Mouse (Mus musculus): Measurements from ENCODE around the gene Cpm. TPM values are rescaled to one million over a fixed set of nuclear protein-coding genes. Genes with fewer than 3 reads are reported as not detected.
"Not testable (repeated sequence)": the region's sequence is repeated elsewhere in the genome, so short reads cannot be mapped to it uniquely, and the experiment has no call there.

Cpm gene
- polyA plus RNA-seq, 1 experiment from 2014 or later: 3.7 TPM

GRCm38 (mm10) chr10:117587335-117587734, 42.0 kb upstream of the Cpm start:
- Histone ChIP-seq H3K9ac (replicated peaks) (no peak overlapping the region), H3K27ac (replicated peaks) (no peak overlapping the region), H3K27me3 (no peaks in the 10 kb centered on the region), H3K4me2 (replicated peaks) (no peak overlapping the region), H3K36me3 (no peaks in the 10 kb centered on the region), H3K9me3 (no peaks in the 10 kb centered on the region), H3K4me3 (no peak overlapping the region), H3K4me1 (no peaks in the 10 kb centered on the region)
- WGBS: 91% methylated on average over 10 of the region's 10 CpGs
- no peak for ATAC-seq (ENCODE audit: low FRiP score, low read depth)

GRCm38 (mm10) chr10:117588416-117589143, 40.7 kb upstream of the Cpm start:
- not testable (repeated sequence) for H3K27me3 ChIP-seq; H3K36me3 ChIP-seq; H3K27ac ChIP-seq (replicated peaks); H3K4me3 ChIP-seq; H3K9me3 ChIP-seq; H3K4me2 ChIP-seq (replicated peaks); H3K4me1 ChIP-seq; H3K9ac ChIP-seq (replicated peaks); ATAC-seq (ENCODE audit: low FRiP score, low read depth)
- WGBS: 87% methylated on average over 11 of the region's 11 CpGs

GRCm38 (mm10) chr10:117589144-117589940, 40.0 kb upstream of the Cpm start:
- 88% methylated on average over 8 of the region's 8 CpGs for WGBS
- no peak overlapping the region for H3K9ac ChIP-seq (replicated peaks)
- H3K9me3 ChIP-seq: no peaks in the 10 kb centered on the region

GRCm38 (mm10) chr10:117590331-117591301, 38.7 kb upstream of the Cpm start:
- Histone ChIP-seq H3K4me2 (replicated peaks) (no peak overlapping the region), H3K4me1 (no peaks in the 10 kb centered on the region), H3K4me3 (no peak overlapping the region), H3K9ac (replicated peaks) (no peak overlapping the region), H3K9me3 (no peaks in the 10 kb centered on the region), H3K36me3 (no peaks in the 10 kb centered on the region), H3K27me3 (no peaks in the 10 kb centered on the region), H3K27ac (replicated peaks) (no peak overlapping the region)
- 81% methylated on average over 13 of the region's 13 CpGs for WGBS
- no peak for ATAC-seq (ENCODE audit: low FRiP score, low read depth)

More at GRCm38 (mm10) chr10:117589144-117589940, 40.0 kb upstream of the Cpm start:
- H3K4me3 ChIP-seq: no peak overlapping the region
- H3K4me1 ChIP-seq: no peaks in the 10 kb centered on the region
- no peaks in the 10 kb centered on the region for H3K27me3 ChIP-seq
- no peaks in the 10 kb centered on the region for H3K36me3 ChIP-seq
- ATAC-seq (ENCODE audit: low FRiP score, low read depth): no peak
- no peak overlapping the region for H3K27ac ChIP-seq (replicated peaks)
- H3K4me2 ChIP-seq (replicated peaks): no peak overlapping the region

GRCm38 (mm10) chr10:117591766-117592165, 37.5 kb upstream of the Cpm start:
- H3K36me3 ChIP-seq: no peaks in the 10 kb centered on the region
- H3K27ac ChIP-seq (replicated peaks): no peak overlapping the region
- H3K9ac ChIP-seq (replicated peaks): no peak overlapping the region
- no peak overlapping the region for H3K4me2 ChIP-seq (replicated peaks)
- no peak for ATAC-seq (ENCODE audit: low FRiP score, low read depth)
- H3K4me1 ChIP-seq: no peaks in the 10 kb centered on the region
- WGBS: 78% methylated on average over 9 of the region's 9 CpGs
- no peak overlapping the region for H3K4me3 ChIP-seq
- no peaks in the 10 kb centered on the region for H3K9me3 ChIP-seq
- no peaks in the 10 kb centered on the region for H3K27me3 ChIP-seq

GRCm38 (mm10) chr10:117592306-117593040, 36.8 kb upstream of the Cpm start:
- Histone ChIP-seq H3K4me1 (no peaks in the 10 kb centered on the region), H3K9ac (replicated peaks) (no peak overlapping the region), H3K4me2 (replicated peaks) (no peak overlapping the region), H3K27me3 (no peaks in the 10 kb centered on the region), H3K9me3 (no peaks in the 10 kb centered on the region), H3K27ac (replicated peaks) (no peak overlapping the region), H3K36me3 (no peaks in the 10 kb centered on the region), H3K4me3 (no peak overlapping the region)
- ATAC-seq (ENCODE audit: low FRiP score, low read depth): no peak
- WGBS: 85% methylated on average over 7 of the region's 7 CpGs

GRCm38 (mm10) chr10:117593041-117593570, 36.2 kb upstream of the Cpm start:
- Histone ChIP-seq H3K27ac (replicated peaks) (no peak overlapping the region), H3K9ac (replicated peaks) (no peak overlapping the region), H3K4me3 (no peak overlapping the region), H3K27me3 (no peaks in the 10 kb centered on the region), H3K36me3 (no peaks in the 10 kb centered on the region), H3K4me2 (replicated peaks) (no peak overlapping the region), H3K9me3 (no peaks in the 10 kb centered on the region), H3K4me1 (no peaks in the 10 kb centered on the region)
- 97% methylated on average over 4 of the region's 5 CpGs for WGBS
- ATAC-seq (ENCODE audit: low FRiP score, low read depth): no peak

GRCm38 (mm10) chr10:117593857-117594256, 35.4 kb upstream of the Cpm start:
- Histone ChIP-seq H3K9ac (replicated peaks) (no peak overlapping the region), H3K4me3 (no peak overlapping the region)
- 90% methylated on average over 13 of the region's 13 CpGs for WGBS

GRCm38 (mm10) chr10:117594291-117594850, 34.9 kb upstream of the Cpm start:
- no peaks in the 10 kb centered on the region for H3K27me3 ChIP-seq
- 91% methylated on average over 17 of the region's 17 CpGs for WGBS

More at GRCm38 (mm10) chr10:117593857-117594256, 35.4 kb upstream of the Cpm start:
- H3K27ac ChIP-seq (replicated peaks): no peak overlapping the region
- H3K9me3 ChIP-seq: no peaks in the 10 kb centered on the region
- H3K4me1 ChIP-seq: no peaks in the 10 kb centered on the region
- H3K4me2 ChIP-seq (replicated peaks): no peak overlapping the region
- no peaks in the 10 kb centered on the region for H3K36me3 ChIP-seq
- no peak for ATAC-seq (ENCODE audit: low FRiP score, low read depth)
- H3K27me3 ChIP-seq: no peaks in the 10 kb centered on the region

GRCm38 (mm10) chr10:117594913-117595312, 34.4 kb upstream of the Cpm start:
- Histone ChIP-seq H3K4me1 (no peaks in the 10 kb centered on the region), H3K9me3 (no peaks in the 10 kb centered on the region), H3K4me3 (no peak overlapping the region), H3K27ac (replicated peaks) (no peak overlapping the region), H3K9ac (replicated peaks) (no peak overlapping the region), H3K4me2 (replicated peaks) (no peak overlapping the region), H3K27me3 (no peaks in the 10 kb centered on the region), H3K36me3 (no peaks in the 10 kb centered on the region)
- 89% methylated on average over 13 of the region's 13 CpGs for WGBS
- ATAC-seq (ENCODE audit: low FRiP score, low read depth): no peak

More at GRCm38 (mm10) chr10:117594291-117594850, 34.9 kb upstream of the Cpm start:
- no peak overlapping the region for H3K27ac ChIP-seq (replicated peaks)
- no peak overlapping the region for H3K4me3 ChIP-seq
- no peak overlapping the region for H3K4me2 ChIP-seq (replicated peaks)
- no peaks in the 10 kb centered on the region for H3K9me3 ChIP-seq
- H3K9ac ChIP-seq (replicated peaks): no peak overlapping the region
- H3K36me3 ChIP-seq: no peaks in the 10 kb centered on the region
- no peak for ATAC-seq (ENCODE audit: low FRiP score, low read depth)
- no peaks in the 10 kb centered on the region for H3K4me1 ChIP-seq

All from midbrain, embryonic 12.5 days (tissue).